Mouse (Mus musculus) urinary bladder, postnatal 10 days (tissue): ENCODE results near the gene Plscr3.
A peak's percentile ranks its signal among the peaks of the same experiment; 100 is the strongest.

Experiments used
- DNase-seq: peaks from one replicate; pipeline ENCODE4 v3.0.0; 2022; ENCODE audit warnings: low spot score

Gene Plscr3

DNA sequence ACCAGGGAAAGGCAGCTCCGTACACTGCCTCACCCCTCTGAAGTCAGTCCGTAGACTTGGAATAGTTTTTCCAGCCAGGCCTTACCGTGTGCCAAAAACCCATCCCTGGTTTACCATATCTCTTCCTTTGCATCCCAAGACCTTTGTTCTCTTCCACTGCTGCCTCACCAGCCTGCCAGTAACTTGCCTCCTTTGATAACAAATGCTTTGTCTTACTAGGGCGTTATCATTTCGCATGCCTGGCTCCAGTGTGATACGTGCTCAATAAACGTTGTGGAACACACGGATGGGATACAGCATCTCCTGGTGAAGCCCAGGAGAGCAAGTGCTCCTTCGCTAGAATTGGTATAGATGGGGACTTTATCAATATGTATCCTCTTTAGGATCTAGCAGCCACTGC lies 21.2 kb downstream of the Plscr3 start:
- no peak for DNase-seq

DNA sequence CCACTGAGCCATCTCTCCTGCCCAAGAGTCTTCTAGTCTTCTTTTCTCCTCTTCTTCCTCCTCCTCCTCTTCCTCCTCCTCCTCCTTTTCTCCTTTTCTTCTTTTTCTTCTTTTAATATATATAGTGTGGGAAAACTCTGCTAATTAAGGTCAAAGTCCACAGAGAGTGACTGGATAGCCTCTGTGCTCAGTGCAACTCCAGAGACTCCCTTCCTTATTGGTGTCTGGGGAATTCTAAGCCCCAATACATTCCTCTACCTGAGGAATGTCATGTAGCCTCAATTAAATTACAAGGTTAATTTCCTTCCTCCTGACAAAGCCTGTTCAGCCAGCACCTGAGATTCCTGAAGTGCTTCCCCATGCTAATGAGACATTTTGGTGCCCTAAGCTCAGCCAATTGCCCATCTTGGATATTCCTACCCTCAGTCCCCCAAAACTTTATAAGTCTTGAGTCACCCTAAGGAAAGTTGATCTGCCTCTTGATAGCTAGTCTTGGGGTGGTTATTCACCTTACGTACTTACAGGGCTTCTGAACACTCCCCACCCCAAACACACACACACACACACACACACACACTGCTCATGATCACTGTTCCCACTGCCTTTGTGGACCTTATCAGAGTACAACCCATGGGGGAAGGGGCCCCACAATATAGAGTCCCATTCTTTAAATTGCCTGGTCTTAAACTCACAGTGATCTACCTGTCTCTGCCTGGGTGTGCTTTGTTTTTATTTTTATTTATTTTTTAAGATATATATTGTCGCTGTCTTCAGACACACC lies 24.3 kb downstream of the Plscr3 start:
- no peak for DNase-seq

DNA sequence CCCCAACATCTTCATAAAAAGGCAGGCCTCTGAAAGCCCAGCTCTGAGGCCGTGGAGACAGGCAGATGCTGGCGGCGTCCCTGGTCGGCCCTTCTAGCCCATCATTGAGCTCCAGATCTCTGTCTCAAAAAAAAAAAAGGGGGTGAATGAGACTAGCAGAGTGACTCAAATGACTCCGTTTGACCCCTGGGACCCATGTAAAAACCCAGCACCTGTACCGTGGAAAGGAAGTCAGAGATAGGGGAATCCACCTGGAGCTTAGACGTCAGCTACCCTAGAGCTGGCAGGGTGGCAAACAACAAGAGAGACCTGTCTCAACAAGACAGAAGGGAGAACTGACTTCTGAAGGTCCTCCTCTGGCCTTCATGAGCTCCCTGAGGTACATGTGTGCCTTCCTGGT lies 25.6 kb downstream of the Plscr3 start:
- DNase-seq: no peak

DNA sequence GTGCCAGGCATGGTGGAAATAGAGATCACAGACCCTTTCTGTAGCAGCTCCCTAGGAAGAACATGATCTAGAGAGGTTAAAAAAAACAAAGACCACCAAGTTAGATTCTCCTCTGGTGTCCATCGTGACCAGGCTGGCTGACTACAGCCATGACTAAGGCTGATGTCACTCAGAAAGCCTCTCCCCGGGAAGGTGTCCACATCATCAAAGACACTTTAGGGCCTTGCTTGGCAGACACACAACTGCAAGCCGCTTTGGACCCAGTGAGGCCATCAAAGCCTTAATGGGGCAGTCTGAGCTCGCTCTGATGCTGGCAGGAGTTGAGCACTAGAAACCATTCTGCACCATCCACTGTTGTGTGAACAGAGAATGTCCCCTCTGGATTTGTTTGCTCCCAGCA lies 26.3 kb downstream of the Plscr3 start:
- DNase-seq: no peak

DNA sequence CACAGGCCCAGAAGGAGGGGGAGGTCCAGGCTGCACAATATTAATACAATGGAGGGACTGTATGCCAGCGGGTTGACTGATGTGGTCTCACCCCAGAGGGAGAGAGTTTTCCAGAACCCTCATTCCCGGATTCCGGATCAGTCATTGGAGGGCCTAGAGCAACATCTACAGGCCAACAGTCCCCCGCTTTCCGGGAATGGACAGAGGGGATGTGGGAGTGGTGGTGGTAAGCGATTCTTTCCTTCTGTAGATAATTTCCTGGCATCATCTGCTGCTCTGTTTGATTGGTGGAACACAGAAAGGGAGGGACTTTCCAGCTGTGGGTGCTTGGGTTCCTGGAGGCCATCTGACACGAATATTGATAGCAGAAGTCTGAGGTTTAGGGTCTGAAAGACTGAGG lies 30.0 kb downstream of the Plscr3 start:
- DNase-seq: no peak

DNA sequence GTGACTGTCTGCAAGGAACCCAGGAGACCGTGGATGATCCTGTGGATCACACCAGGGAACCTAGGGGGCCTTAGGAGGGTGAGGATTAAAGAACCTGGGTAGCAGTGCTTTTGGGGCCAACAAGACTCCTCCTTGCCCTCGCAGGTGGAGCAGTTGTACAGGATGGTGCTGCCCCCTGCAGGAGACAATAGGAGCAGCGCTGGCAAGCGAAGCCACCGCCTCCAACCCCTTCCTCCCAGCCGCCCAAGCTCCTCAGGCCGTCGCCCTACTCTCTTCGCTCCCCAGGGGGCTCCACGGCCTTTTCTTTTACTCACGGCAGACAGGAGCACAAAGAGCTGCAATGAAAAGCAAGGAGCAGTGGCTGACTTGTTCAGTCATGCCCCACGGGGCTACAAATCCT lies 30.7 kb downstream of the Plscr3 start:
- DNase-seq: peak; percentile 55

DNA sequence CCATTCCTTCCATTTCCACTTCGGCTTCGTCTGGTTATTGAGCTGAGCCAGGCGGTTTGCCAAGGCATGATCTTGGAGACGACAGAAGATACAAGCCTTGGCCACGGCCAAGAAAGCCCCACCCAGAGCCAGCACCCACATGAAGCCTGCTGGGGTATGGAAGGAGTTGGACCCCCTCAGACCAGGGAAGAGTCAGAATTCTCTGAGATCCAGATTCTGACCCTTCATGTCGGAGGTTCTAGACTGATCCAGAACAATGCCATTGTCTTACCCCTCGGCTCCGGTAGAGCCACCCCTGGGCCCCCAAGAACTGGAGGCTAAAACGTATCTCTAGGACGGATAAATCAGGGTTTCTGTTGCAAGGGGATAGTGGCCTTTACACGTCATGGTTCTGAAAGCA lies 31.7 kb downstream of the Plscr3 start, which contains the start of gene Tmem95:
TSS of gene Tmem95 (minus strand) at position 141 of the 400 bp plus-strand sequence.
- no peak for DNase-seq

DNA sequence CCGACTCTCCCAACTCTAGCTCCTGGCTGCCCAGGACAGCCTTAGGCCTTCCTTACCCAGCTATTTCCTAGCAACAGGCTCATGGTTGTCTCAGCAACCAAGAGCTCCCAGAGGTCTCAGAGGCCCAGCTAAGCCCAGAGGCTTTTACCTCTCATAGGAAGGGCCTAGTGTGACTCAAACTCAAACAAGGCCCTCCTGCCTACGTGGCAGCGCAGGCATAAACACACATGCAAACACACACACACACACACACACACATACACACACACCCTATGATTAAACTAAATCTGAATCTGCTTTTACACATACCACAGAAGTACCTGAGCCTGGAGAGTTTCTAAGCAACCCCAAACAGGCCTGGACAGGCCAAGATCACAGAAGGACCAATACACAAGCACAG lies 32.2 kb downstream of the Plscr3 start:
- no peak for DNase-seq

DNA sequence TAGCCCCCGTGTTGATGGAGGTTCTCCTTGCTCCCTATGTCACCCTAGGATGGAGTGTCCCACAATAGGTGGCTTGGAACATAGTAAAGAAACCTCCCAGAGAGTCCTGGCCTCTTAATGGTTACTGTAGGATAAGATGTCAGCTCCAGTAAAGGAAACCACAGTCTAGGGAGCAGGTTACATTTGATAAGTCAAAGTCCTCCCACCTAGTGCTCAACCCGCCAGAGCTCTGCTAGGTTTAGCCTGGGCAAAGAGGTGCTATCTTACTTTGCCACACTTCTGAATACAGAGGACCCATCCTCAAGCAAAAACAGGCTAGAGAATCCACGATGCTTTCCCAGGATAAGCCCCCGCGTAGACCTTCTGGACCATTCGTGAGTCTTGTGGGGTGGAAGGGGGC lies 32.8 kb downstream of the Plscr3 start:
- no peak for DNase-seq

DNA sequence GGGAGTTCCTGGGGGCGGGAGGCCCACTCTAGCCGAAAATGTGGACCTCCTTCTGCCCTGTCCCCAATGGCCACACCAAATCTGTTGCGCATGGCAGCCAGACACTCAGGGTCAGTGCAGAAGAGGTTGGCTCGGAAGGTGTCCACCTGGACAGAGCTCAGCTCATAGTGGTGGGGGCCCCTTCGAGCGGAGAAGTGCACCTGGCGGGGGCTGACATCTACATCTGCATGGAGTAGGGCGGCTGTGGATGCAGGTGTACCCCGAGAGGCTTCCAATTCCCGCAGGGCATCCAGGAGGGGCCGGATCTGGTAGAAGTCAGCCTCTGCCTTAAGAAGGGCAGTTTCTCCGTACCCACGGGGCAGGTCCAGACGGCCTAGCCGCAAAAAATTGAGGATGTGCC lies 33.5 kb downstream of the Plscr3 start:
- no peak for DNase-seq

DNA sequence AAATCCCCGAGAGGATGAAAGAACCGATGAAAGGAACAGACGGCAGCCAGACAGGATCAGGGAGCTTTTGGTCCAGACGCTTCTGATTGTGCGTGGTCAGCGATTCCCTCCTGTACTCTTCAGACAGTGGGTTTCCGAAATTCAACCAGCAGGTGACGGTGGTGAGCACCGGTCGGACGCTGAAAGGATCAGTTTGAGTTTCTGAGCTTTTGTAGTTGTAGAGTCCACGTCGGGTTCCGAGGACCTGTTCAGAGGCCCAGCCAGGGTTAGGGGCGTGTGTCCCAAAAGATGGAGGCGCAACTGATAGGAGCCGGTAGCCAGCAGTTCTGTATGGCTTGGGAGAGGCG lies 34.3 kb downstream of the Plscr3 start:
- no peak for DNase-seq

DNA sequence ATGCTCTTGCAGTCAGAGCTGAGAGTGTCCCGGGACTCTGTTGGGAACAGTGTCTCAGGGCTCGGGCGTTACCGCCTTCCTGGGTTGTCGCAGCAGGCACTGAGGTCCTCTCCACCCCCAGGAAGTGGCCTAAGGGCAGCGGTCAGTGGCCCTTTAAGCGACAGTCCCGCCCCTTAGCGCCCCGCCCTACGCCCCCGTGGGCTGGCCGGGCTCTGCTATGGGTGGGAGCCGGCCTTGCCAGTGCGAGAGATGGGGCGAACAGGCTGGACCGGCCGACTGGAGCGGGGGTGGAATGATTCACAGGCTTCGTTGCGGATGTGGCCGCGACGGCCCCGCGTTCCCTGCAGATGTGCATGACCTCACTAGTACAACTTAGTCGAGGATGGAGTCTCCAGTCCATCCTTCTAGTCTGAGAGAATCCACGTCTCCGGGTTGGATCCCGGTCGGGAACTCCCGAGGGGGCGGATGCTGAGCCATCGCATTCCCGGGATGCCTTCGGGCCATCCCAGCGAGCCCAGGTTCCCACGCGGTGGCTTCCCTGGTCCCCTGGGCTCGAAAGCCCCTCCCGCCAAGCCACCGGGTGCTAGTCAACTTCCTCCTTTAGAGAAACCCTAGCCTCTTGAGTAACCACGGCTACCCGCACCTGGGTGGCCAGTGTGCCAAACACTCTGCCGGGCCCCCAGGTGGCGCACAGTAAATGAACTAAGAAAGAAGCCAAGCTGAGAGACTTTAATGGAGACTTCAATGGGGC lies 34.9 kb downstream of the Plscr3 start, which contains the start of gene Kctd11:
TSS of gene Kctd11 (minus strand) at position 554 of the 751 bp plus-strand sequence.
- DNase-seq: peak; percentile 57

DNA sequence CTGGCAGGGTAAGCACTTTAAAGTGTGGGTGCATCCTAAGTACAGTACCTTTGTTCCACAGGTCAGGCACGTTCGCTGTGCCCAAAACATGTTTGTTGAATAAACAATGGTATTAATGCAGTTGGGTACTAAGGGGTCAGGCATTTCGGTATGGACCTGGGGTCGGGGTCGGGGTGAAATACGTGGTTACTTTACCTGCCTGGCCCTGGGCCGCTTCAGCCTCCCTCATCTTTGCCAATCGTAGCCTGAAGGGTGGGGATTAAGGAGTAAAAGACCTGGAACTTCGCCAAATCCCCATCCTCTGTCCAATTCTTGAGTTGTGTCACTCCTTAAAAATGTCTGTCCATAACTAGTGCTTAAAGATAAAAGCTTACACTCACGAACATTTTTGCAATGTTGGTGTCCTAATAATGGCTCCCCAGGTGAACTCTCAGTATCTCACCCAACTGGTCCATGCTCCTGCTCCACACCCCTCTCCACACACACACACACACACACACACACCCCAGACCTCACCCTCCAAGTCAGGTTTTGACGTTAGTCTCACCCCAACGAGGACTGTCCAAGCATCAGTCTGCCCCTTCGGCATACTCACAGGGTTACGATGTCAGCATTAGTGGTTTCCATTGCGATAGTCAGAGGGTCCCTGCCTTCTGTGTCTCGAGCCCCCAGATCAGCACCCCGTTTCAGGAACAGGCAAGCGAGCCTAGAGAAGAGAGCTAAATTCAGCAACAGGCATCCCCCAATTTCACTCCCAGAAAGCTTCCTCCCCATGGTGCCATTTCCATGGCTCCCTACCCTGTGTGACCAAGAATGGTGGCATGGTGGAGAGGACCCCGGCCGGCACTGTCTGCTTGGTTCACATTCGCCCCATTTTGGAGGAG lies 35.9 kb downstream of the Plscr3 start:
- DNase-seq: no peak

DNA sequence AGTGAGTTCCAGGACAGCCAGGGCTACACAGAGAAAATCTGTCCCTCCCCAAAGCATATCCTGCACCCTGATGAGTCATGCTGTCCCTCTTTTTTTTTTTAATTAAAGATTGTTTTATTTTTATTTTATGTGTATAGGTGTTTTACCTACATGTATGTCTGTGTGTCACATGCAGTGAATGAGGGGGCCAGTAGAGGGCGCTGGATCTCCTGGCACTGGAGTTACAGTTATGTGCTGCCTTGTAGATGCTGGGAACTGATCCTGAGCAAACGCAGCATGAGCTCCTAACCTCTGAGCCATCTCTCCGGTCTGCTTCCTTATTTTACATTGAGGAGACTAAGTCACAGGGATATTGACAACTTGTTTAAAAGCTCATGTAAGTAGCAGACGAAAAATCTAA lies 36.9 kb downstream of the Plscr3 start:
- DNase-seq: no peak

DNA sequence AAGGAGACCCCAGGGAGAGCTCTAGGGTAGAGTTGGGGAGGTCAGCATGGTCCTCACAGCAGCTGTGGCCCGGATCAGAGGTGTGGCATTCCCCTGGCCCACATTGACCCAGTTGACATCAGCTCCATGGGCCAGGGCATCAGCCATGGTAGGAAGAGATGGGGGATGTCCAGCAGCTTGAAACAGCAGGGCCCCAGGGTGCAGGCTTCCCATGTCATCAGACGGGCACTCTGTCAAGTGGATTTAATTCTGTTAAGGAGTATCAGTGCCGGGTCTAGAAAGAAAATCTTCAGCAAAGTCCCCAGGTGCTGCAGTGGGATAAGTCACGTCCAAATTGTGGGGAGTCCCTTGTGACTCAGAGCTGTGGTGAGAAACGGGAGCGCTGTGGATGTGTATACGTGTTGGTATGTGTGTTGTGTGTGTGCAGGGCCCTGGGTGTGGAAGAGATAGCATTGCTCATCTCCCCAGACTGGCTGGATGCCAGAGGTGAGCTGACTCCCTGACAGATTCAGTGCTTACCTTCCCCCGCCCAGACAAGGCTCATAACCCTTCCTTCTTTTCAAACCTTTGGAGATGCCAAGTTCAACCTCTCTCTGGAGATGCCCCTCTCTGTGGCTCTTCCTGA lies 37.5 kb downstream of the Plscr3 start:
- no peak for DNase-seq

DNA sequence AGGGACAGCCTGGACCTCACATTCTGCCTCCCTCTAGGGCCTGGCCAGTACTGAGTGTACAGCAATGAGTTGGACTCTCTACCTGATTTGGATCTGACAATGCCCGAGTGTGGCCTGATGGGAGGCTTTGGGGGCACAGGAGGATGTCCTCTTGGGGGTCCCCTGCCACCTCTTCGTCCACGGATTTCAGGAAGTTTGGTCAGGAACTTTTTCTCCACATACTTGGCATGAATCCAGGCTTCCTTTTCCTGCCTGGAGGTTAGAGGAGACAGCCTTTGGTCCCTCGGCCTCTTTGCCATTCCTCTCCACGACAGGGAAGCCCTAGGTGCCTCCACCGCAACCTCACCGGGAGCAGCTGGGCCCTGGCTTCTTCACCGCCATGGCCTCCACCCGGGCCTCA lies 38.1 kb downstream of the Plscr3 start:
- no peak for DNase-seq

DNA sequence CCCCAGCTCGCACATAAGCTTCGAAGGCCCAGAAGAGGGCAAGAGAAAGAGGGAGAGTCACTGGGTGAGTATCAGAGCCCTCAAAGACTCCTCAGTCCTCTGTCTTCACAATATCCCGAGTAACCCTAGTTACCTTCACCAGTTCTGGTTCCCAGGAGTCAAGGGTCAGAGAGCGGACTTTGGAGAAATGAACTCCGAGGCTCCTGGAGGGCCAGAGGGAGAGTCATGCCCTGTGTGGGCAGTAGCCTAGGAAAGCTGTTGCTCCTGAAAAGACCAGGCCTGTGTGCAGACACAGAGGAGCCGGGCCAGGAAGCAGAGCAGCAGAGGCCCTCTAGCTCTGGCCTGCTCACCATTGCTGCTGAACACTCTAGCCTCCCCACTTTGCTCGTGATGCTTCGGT lies 38.5 kb downstream of the Plscr3 start:
- no peak for DNase-seq

DNA sequence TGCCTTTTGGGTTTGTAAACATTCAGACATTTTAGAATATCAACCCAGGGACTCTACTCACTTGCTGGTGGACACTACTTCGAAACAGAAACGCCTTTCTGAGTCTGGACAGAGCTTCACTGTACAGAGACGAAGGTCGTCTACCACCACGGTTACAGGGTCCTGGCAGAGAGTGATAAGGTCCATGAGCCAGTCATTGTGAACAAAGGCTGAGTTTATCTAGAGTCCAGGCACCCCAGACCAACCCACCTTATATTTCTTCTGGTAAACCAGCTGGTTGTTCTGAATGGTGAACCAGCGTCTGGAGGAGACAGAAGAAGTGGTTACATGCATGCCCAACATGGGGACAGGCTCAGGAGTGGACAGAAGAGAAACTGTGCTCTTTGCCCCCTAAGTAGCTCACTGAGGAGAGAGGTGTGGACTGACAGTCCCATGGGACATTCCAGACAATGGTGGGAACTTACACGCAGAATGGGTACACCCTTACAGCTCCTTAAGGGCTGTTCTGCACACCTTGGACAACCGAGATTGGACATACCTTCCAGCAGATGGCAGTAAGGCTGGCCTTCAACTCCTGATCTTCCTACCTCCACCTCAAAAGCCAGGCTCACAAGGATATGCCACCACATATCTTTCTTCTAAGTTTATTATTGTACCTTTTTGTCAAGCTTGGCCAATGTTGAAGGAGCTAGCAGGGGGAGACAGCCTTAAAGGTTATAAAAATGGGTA lies 40.9 kb downstream of the Plscr3 start:
- DNase-seq: no peak

DNA sequence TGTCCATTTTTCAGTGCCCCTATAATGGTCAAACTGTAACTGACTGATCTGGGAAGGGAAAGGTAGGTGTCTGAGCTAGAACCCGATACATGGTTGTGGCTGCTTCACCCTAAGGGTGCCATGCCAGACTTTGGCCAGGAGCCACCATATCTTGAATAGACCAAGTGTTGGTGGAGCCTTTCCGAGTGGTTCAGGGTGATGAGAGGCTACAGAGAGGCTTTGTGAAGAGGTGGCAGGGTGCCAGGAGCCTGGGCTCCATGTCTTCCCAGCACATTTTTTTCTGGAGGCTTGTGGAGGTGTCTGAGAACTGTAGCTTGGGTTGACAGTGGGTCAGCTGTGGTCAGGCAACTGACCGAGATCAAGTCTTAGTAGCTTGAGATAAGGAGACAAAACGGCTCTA lies 45.3 kb downstream of the Plscr3 start:
- no peak for DNase-seq

DNA sequence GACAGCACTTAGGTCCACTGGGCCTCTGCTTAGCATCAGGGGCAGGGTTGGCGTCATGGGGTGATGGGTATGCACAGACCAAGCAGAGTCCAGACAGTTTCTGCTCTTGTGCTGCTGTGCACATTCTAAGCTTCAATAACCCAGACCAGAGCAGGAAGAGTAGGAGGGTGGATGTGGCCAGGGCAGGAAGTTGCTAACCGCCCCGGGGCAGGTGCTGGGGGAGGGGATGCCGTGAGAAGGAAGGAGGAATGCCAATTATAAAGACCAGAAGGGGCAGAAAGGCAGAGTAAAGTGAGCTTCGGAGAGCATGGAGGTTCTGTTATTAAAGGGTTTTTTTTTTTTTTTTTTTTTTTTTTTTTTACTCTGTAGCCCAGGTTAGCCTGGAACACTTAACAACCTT lies 48.5 kb downstream of the Plscr3 start:
- DNase-seq: no peak

DNA sequence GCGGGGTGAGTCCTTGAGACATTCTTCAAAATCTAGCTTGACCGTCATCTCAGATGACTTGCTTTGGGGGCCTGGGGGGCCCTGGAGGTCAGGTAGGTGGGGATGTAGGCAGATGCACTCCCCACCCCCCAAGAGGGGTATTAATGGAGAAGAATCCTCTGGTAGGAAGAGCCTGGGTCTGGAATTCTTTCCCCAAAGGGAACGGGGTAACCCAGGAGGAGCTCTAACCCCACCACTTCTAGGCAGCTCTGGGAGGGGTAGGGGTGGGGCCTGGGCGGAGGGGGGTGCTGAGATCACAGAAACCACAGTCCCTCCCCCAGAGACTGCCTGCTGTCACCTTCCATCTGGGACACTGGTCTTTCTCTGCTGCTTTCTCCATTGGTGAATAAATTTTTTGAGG lies 49.1 kb downstream of the Plscr3 start, which contains the start of gene Acap1:
TSS of gene Acap1 (minus strand) at position 249 of the 400 bp plus-strand sequence.
- DNase-seq: no peak
